Mouse (Mus musculus) liver, embryonic 14.5 days (tissue): ENCODE data around the gene Capn2. TPM values are rescaled to one million over a fixed set of nuclear protein-coding genes. Genes with fewer than 3 reads are reported as not detected.

Experiments
- ATAC-seq: fragments of 200-750 bp; cut with Nextera tagmentation; 2 replicates; pipeline ENCODE4 v1.8.0; 2017; ENCODE audit warnings: moderate number of reproducible peaks, mild to moderate bottlenecking, moderate library complexity; ENCODE audit not compliant: insufficient read depth
- DNase-seq, 3 experiments: peaks; one replicate each; pipeline ENCODE4 v3.0.0-alpha.2; 2012 to 2013; ENCODE audit warnings: low read depth in 3 of 3, low spot score in 3 of 3
- H3K27ac ChIP-seq: fragments of 300-500 bp; sonication (generic); 2 replicates; pipeline ENCODE4 v1.5.1; 2014; ENCODE audit warnings: moderate library complexity, mild to moderate bottlenecking, control low read depth, inconsistent platforms
- H3K27me3 ChIP-seq: fragments of 300-500 bp; sonication (generic); 2 replicates; pipeline ENCODE4 v1.6.1; 2014; ENCODE audit warnings: mild to moderate bottlenecking, low read length, moderate library complexity; ENCODE audit not compliant: control insufficient read depth, insufficient read depth
- H3K36me3 ChIP-seq: fragments of 300-500 bp; sonication (generic); replicated peaks from 2 replicates; pipeline ENCODE4 v1.6.1; 2014; ENCODE audit warnings: low read depth; ENCODE audit not compliant: control insufficient read depth, insufficient read depth
- H3K4me1 ChIP-seq, 2 experiments: fragments of 200-500 bp in 1 of 2; fragments of 300-500 bp in 1 of 2; sonication (generic) in 1 of 2; replicated peaks; 2 replicates each; pipeline ENCODE4 v1.6.1; 2012 to 2014; ENCODE audit warnings: antibody characterized with exemption in 1 of 2, inconsistent platforms in 1 of 2, low read length in 1 of 2; ENCODE audit not compliant: control insufficient read depth in 2 of 2, insufficient read depth in 2 of 2
- H3K4me2 ChIP-seq: fragments of 300-500 bp; sonication (generic); 2 replicates; pipeline ENCODE4 v1.6.1; 2014; ENCODE audit warnings: low read depth, mild to moderate bottlenecking, control low read depth, moderate library complexity
- H3K4me3 ChIP-seq, 2 experiments: fragments of 200-500 bp in 1 of 2; fragments of 300-500 bp in 1 of 2; sonication (generic) in 1 of 2; 2 replicates each; pipeline ENCODE4 v1.5.1; 2012 to 2014; ENCODE audit warnings: low read depth in 2 of 2, low read length in 2 of 2, mild to moderate bottlenecking in 2 of 2, control low read depth in 1 of 2, inconsistent platforms in 1 of 2, moderate library complexity in 1 of 2; ENCODE audit not compliant: insufficient read depth in 1 of 2
- H3K9ac ChIP-seq: fragments of 300-500 bp; sonication (generic); replicated peaks from 2 replicates; pipeline ENCODE4 v1.6.1; 2014; ENCODE audit warnings: mild to moderate bottlenecking, control low read depth, moderate library complexity
- H3K9me3 ChIP-seq: fragments of 300-500 bp; sonication (generic); 2 replicates; pipeline ENCODE4 v1.6.1; 2016; ENCODE audit warnings: low read length, mixed read lengths; ENCODE audit not compliant: control insufficient read depth
- CTCF ChIP-seq: IDR thresholded peaks from 2 replicates; pipeline ENCODE4 v1.5.1; 2016; ENCODE audit warnings: antibody characterized with exemption, low read depth, control low read depth
- EP300 ChIP-seq: IDR thresholded peaks from 2 replicates; pipeline ENCODE4 v1.6.1; 2016; ENCODE audit warnings: antibody characterized with exemption, low read depth
- WGBS: fragments of 180-500 bp; shearing (Covaris S2); extraction: QIAGEN DNeasy Blood & Tissue Kit; methylation state at CpG from one replicate; pipeline ENCODE4 v1.1.7; 2014; ENCODE audit not compliant: insufficient replicate concordance; 5-methylcytosine and 5-hydroxymethylcytosine counted together
- polyA plus RNA-seq, 2 experiments: library from polyadenylated mRNA; depleted of rRNA in 1 of 2; stranded (reverse) in 1 of 2; unstranded in 1 of 2; fragments of >200 nt; fragmentation: Nextera tagmentation in 1 of 2; extraction: Ambion mirVana in 1 of 2; gene quantifications; 2 replicates each; pipeline versions ENCODE4 v1.2.1 to v1.2.3; 2012 to 2014

The Capn2 gene
- polyA plus RNA-seq, 2 experiments, result 9.8 to 13.6 TPM

DNA sequence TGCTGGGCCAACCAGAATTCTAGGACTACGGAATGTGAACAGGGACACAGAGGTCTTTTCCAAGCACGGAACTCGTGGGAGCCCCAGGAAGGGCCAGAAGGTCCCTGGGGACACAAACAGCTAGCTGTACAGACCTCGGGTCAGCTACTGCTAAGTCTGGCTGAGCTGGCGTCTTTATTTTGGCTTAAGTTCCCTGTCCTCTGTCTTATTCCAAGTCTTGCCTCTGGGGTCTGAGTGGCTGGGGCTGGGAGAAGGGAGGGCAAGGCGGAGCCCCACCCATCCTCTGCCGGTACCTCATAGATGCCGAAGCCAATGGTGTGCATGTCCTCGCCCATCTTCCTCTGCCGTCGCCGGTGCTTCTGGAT is 33.5 kb downstream of the Capn2 start:
- H3K4me1 ChIP-seq, result peaks cover 0 to 5% of the 10 kb centered on the region in 2 experiments; a peak in 1 of 4 replicates
- H3K27me3 ChIP-seq, result no peaks in the 10 kb centered on the region
- H3K9ac ChIP-seq, result no peak overlapping the region
- no peaks in the 10 kb centered on the region for H3K9me3 ChIP-seq
- WGBS, result 73% methylated on average over 12 of the region's 12 CpGs
- no peaks in the 10 kb centered on the region for H3K36me3 ChIP-seq
- H3K4me2 ChIP-seq, result no peak overlapping the region
- no peak for ATAC-seq
- H3K27ac ChIP-seq, result no peak overlapping the region
- no peak for DNase-seq
- H3K4me3 ChIP-seq, result no peak overlapping the region
- no peak for TF ChIP-seq CTCF
- TF ChIP-seq EP300, result no peak

DNA sequence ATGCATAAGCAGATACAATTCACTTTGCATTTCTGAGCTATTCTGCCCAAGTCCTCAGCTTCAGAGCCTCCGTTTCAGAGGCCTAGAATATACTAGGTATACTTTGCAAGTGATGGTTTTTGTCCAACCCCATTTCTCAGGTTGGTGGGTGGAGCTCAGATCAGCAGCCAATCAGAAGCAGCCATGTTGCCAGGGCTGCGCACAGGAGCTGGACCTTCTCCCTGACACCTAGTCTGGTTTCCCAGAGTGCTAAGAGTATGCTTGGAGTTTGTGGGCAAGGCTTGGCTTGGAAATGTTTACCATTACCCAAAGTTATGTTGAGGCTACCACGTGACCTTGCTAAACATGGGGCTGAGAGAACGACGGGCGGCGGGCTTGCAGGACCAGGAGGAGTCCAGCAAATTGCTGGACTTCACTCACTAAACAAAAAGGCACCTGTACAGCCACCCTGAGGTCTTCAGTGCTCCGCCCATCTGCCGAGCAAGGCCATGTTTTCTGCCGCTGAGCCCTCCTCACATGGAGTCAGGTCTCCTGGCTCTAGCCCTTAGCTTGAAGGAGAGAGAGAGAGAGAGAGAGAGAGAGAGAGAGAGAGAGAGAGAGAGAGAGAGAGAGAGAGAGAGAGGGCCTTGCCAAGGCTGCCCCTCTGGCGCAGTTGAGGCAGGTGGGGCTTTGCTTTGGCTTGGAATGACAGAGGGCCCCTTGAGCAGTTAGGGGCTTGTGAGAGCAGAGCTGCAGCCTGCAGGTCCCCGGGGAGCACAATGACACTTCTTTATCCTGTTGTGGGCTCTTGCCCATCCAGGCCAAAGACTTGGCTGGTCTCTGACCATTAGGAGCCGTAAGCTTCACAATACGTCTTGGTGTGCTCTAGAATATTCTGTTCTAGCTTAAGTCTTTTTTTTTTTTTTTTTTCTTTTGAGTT is 34.2 kb downstream of the Capn2 start:
- H3K36me3 ChIP-seq, result no peaks in the 10 kb centered on the region
- TF ChIP-seq EP300 (no peak), CTCF (no peak)
- H3K4me1 ChIP-seq, result peaks cover 0 to 7% of the 10 kb centered on the region in 2 experiments; a peak in 1 of 4 replicates
- DNase-seq, result no peak
- H3K4me2 ChIP-seq, result no peak overlapping the region
- 73% methylated on average over 14 of the region's 14 CpGs for WGBS
- H3K9ac ChIP-seq, result no peak overlapping the region
- H3K27ac ChIP-seq, result no peak overlapping the region
- H3K27me3 ChIP-seq, result no peaks in the 10 kb centered on the region
- no peaks in the 10 kb centered on the region for H3K9me3 ChIP-seq
- ATAC-seq, result no peak
- H3K4me3 ChIP-seq, result no peak overlapping the region

DNA sequence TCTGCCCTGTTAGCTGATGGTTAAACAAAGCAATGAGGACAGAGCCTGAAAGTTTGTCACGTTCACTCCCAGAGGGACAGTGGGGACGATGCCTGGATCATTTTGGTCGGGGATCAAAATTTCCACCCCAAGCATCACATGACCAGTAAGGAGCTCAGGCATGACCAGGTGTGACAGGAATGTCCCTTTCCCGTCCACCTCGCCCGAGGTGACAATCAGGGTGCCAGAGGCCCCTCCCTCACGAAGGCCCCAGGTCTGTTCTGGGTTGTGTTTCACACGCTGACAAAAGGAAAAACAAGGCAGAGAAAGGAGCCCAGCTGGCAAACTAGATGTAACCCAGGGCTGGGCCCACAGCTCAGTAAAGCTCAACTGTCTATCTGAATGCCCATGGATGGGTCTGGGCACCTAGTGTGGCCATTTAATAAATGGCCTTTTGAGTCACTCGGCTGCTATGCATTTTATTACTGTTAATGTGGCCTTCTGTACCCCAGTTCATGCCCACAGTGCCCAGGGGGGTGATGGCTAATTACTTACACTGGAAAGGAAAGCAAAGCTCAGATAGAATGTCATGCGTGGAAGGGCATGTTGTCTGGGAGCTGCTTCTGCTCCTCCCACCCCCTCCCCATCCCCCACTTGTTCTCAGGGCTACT is 35.6 kb downstream of the Capn2 start:
- no peak overlapping the region for H3K4me3 ChIP-seq
- TF ChIP-seq EP300 (no peak), CTCF (no peak)
- no peak overlapping the region for H3K4me2 ChIP-seq
- no peaks in the 10 kb centered on the region for H3K36me3 ChIP-seq
- H3K4me1 ChIP-seq, result peaks cover 0 to 7% of the 10 kb centered on the region in 2 experiments; a peak in 1 of 4 replicates
- H3K9me3 ChIP-seq, result no peaks in the 10 kb centered on the region
- no peak for ATAC-seq
- no peak overlapping the region for H3K27ac ChIP-seq
- H3K9ac ChIP-seq, result no peak overlapping the region
- no peak for DNase-seq
- WGBS, result 68% methylated on average over 10 of the region's 10 CpGs
- no peaks in the 10 kb centered on the region for H3K27me3 ChIP-seq

DNA sequence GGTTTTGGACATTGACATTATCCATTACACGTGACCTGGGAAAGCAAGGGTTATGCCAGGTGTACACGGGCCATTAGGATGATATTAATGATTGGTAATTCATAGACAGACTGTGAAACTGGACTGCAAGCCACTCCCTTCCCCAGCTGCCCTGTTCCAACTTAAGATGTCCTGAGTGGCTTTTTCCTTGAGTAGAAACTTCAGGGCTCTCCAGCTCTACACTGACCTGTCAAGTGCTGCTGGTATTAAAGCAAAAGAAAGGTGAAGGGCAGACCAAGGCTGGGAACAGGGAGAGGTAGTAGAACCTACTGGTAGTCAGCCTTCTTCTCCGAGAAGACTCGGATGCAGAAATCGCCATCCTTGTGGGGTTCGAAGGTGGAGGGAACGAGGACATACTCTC is 36.3 kb downstream of the Capn2 start:
- TF ChIP-seq CTCF (no peak), EP300 (no peak)
- Histone ChIP-seq H3K27ac (no peak overlapping the region), H3K9me3 (no peaks in the 10 kb centered on the region), H3K4me2 (no peak overlapping the region), H3K27me3 (no peaks in the 10 kb centered on the region), H3K4me3 (no peak overlapping the region), H3K4me1 (peaks cover 0 to 7% of the 10 kb centered on the region in 2 experiments; a peak in 1 of 4 replicates), H3K36me3 (no peaks in the 10 kb centered on the region), H3K9ac (no peak overlapping the region)
- ATAC-seq (no peak), DNase-seq (no peak)
- 78% methylated on average over 7 of the region's 7 CpGs for WGBS

DNA sequence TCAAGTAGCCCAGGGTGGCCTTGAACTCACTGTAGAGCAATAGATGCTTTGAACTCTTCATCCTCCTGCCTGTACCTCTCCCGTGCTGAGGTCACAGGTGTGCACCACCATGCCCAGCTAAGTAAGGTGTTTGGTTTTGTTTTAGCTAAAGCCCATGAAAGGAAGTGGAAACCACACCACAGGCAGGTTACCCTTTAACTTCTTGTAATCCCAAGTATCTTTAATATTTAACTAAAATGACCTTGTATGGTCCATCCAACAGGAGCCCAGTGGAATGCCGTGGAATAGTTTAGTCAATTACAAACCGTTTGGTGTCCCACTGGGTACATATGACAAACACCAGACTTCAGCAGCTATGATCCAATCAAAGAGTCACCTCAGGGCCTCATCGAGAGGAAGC is 38.5 kb downstream of the Capn2 start:
- no peak overlapping the region for H3K27ac ChIP-seq
- no peak for TF ChIP-seq CTCF
- no peak for TF ChIP-seq EP300
- DNase-seq (peak in 2 of 3 experiments; percentile 13 to 14), ATAC-seq (peak; percentile 58)
- peaks cover 0 to 7% of the 10 kb centered on the region in 2 experiments; a peak in 1 of 4 replicates for H3K4me1 ChIP-seq
- no peak overlapping the region for H3K4me2 ChIP-seq
- no peak overlapping the region for H3K4me3 ChIP-seq
- H3K27me3 ChIP-seq, result no peaks in the 10 kb centered on the region
- no peaks in the 10 kb centered on the region for H3K36me3 ChIP-seq
- 56% methylated on average over 4 of the region's 4 CpGs for WGBS
- H3K9ac ChIP-seq, result no peak overlapping the region
- H3K9me3 ChIP-seq, result no peaks in the 10 kb centered on the region
